Mouse (Mus musculus) hindbrain, embryonic 15.5 days (tissue): ENCODE data around the gene Zbtb43. TPM values are rescaled to one million over a fixed set of nuclear protein-coding genes. Genes with fewer than 3 reads are reported as not detected.

Experiments
- ATAC-seq: fragments of 200-750 bp; cut with Nextera tagmentation; 2 replicates; pipeline ENCODE4 v1.8.0; 2017; ENCODE audit warnings: low read depth, moderate number of reproducible peaks, moderate TSS enrichment; ENCODE audit not compliant: low FRiP score
- H3K27ac ChIP-seq: fragments of 300-500 bp; sonication (generic); replicated peaks from 2 replicates; pipeline ENCODE4 v1.5.1; 2015; ENCODE audit warnings: mild to moderate bottlenecking, inconsistent platforms
- H3K27me3 ChIP-seq: fragments of 300-500 bp; sonication (generic); 2 replicates; pipeline ENCODE4 v1.6.1; 2015; ENCODE audit warnings: control low read depth, inconsistent platforms
- H3K36me3 ChIP-seq: fragments of 300-500 bp; sonication (generic); 2 replicates; pipeline ENCODE4 v1.6.1; 2015; ENCODE audit warnings: control low read depth, inconsistent platforms
- H3K4me1 ChIP-seq: fragments of 300-500 bp; sonication (generic); replicated peaks from 2 replicates; pipeline ENCODE4 v1.6.1; 2015; ENCODE audit warnings: control low read depth, inconsistent platforms
- H3K4me2 ChIP-seq: fragments of 300-500 bp; sonication (generic); 2 replicates; pipeline ENCODE4 v1.6.1; 2015; ENCODE audit warnings: moderate library complexity, mild to moderate bottlenecking, inconsistent platforms
- H3K4me3 ChIP-seq: fragments of 300-500 bp; sonication (generic); 2 replicates; pipeline ENCODE4 v1.5.1; 2015; ENCODE audit warnings: mild to moderate bottlenecking, inconsistent platforms
- H3K9ac ChIP-seq: fragments of 300-500 bp; sonication (generic); 2 replicates; pipeline ENCODE4 v1.6.1; 2015; ENCODE audit warnings: inconsistent platforms
- H3K9me3 ChIP-seq: fragments of 300-500 bp; sonication (generic); 2 replicates; pipeline ENCODE4 v1.6.1; 2016; ENCODE audit warnings: control low read depth, inconsistent platforms
- WGBS: fragments of 180-500 bp; shearing (Covaris S2); methylation state at CpG from one replicate; pipeline ENCODE4 v1.1.7; 2015; 5-methylcytosine and 5-hydroxymethylcytosine counted together
- polyA plus RNA-seq: library from polyadenylated mRNA; unstranded; fragments of >200 nt; fragmentation: Nextera tagmentation; extraction: Ambion mirVana; gene quantifications from 2 replicates; pipeline ENCODE4 v1.2.1, GENCODE M21; 2015

The Zbtb43 gene
- polyA plus RNA-seq, 1 experiment from 2014 or later: 21.3 TPM

DNA sequence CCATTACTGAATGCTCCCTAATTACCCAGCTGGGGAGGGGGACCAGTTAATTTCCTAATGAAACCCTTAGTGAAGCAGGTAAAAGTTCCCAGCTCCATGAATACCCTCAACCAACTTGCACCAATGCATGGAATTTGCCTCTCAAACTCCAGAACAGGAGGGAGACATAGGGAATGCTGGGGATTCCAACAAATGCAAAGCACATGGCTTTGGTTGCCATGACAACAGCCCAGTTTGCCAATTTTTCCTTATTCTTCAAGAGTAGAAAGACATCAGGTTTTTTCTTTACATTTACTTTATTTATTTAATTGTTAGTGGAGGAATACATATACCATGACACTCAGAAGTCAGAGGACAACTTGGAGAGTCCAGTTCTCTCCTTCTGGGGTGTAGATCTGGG is 7.6 kb upstream of the Zbtb43 start:
- Histone ChIP-seq H3K4me2 (no peak overlapping the region), H3K4me1 (no peaks in the 10 kb centered on the region), H3K36me3 (no peaks in the 10 kb centered on the region), H3K9me3 (no peaks in the 10 kb centered on the region), H3K9ac (no peak overlapping the region), H3K27me3 (peaks cover 2% of the 10 kb centered on the region; the same call in 1 of the 2 replicates), H3K27ac (no peak overlapping the region), H3K4me3 (no peak overlapping the region)
- ATAC-seq: no peak

DNA sequence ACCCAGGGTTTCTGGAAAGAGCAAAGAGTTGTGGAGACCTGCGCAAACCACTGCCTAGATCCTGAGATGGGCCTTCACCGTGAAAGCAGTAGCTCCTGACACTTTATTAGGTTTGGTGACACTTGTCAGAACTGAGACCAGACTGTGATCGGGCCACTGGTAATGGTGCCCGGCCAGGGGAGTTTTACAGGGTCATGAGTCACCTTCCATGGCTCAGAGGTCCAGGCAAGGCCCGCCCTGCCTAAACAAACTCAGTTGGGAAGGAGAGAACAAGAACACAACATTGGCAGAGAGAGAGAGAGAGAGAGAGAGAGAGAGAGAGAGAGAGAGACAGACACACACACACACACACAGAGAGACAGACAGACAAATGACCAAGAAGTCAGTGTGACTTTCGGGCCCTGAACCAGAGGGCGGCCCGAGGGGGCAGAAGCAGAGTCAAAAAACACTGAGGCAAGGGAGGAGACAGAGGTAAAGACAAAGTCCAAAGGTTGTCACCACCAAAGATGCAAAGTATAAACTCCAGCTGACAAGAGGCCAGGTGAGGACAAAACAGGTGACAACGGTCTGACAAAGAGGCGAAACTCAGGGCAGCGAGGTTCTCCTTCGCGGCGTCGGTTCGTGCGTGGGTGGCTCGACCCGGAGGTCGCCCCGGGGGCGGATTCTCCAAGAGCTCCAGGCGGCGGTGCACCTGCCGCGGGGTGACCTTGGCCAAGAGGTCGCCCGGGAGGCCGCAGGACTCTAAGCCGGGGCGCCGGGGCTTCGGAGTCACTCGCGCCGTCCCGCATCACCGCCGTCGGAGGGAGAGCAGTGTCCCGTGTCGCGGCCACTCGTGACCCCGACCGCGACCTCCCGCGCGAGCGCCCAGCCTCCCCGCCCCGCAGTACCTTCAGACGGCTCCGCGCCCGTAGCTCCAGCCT is 553 bp downstream of the Zbtb43 start:
- Histone ChIP-seq H3K27me3 (peaks cover 2% of the 10 kb centered on the region; the same call in 1 of the 2 replicates), H3K9ac (peak overlapping the region; percentile 94), H3K4me3 (peak overlapping the region; percentile 98), H3K9me3 (no peaks in the 10 kb centered on the region), H3K4me1 (peaks cover 41% of the 10 kb centered on the region), H3K36me3 (peaks cover 2% of the 10 kb centered on the region; the same call in 1 of the 2 replicates), H3K4me2 (peak overlapping the region; percentile 86), H3K27ac (peak overlapping the region; percentile 77)
- 7% methylated on average over 56 of the region's 57 CpGs for WGBS
- peak; percentile 79 for ATAC-seq

DNA sequence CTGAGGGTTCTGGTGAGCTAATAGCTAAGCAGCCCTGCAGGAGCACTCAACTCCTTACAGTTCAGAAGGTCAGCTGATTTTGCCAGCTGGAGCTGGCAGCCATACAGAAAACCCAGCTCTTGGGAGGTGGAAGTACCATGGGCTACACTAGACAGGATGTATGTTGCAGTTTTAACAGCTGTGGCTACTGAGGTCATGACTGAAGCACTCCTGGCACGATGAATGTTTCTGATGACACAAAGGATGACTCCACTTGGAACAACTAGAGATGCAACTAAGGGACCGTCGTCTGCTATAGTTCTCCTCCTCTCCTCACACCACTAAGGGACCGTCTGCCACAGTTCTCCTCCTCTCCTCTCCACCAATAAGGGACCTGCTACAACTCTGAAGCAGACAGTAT is 2.4 kb downstream of the Zbtb43 start:
- no peaks in the 10 kb centered on the region for H3K27me3 ChIP-seq
- H3K4me3 ChIP-seq: no peak overlapping the region
- H3K9ac ChIP-seq: no peak overlapping the region
- peaks cover 15% of the 10 kb centered on the region; the same call in 1 of the 2 replicates for H3K36me3 ChIP-seq
- peaks cover 41% of the 10 kb centered on the region for H3K4me1 ChIP-seq
- no peak for ATAC-seq
- H3K4me2 ChIP-seq: no peak overlapping the region
- H3K27ac ChIP-seq: no peak overlapping the region
- WGBS: 66% methylated on average over 4 of the region's 4 CpGs
- H3K9me3 ChIP-seq: no peaks in the 10 kb centered on the region

DNA sequence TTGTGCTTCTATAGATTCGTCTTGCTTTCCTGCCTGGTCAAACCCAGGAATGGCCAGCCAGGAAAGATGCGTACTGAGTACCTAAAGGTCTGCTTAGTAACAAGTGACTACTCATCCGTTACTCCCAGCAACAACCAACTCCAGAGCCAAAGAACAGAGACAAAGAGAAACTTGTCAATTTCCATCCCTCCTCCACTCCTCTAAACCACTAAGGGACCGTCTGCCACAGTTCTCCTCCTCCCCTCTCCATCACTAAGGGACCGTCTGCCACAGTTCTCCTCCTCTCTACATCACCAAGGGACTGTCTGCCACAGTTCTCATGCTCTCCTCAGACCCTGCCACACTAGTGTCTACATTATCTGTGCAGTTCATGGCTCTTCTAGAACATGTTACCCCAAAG is 3.1 kb downstream of the Zbtb43 start:
- Histone ChIP-seq H3K27ac (no peak overlapping the region), H3K4me1 (peaks cover 41% of the 10 kb centered on the region), H3K36me3 (peaks cover 15% of the 10 kb centered on the region; the same call in 1 of the 2 replicates), H3K9me3 (no peaks in the 10 kb centered on the region), H3K4me2 (no peak overlapping the region), H3K9ac (no peak overlapping the region), H3K27me3 (no peaks in the 10 kb centered on the region), H3K4me3 (no peak overlapping the region)
- ATAC-seq: no peak
- WGBS: 41% methylated on average over 5 of the region's 5 CpGs

DNA sequence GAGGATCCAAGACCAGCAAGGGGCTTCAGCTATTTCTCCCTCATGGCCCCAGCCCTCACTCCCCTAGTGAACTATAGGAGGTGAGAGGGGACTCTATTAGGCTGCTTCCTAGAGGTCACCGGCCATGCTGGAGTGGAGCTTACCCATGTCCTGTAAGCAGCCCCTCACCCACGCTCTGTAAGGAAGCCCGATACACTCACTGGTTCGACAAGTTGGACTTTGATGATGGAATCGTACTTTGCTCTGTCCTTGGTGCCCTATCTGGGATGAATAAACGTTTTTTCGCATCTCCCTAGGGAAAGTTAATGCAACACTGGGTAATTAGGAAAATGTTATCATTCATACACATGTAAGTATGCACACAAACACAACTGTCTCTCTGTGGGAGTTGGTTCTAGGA is 6.3 kb downstream of the Zbtb43 start:
- Histone ChIP-seq H3K4me1 (peaks cover 30% of the 10 kb centered on the region), H3K27me3 (no peaks in the 10 kb centered on the region), H3K27ac (no peak overlapping the region), H3K4me3 (no peak overlapping the region), H3K9ac (no peak overlapping the region), H3K4me2 (no peak overlapping the region), H3K9me3 (no peaks in the 10 kb centered on the region), H3K36me3 (peaks cover 25% of the 10 kb centered on the region; the same call in 1 of the 2 replicates)
- 93% methylated on average over 7 of the region's 7 CpGs for WGBS
- ATAC-seq: no peak

DNA sequence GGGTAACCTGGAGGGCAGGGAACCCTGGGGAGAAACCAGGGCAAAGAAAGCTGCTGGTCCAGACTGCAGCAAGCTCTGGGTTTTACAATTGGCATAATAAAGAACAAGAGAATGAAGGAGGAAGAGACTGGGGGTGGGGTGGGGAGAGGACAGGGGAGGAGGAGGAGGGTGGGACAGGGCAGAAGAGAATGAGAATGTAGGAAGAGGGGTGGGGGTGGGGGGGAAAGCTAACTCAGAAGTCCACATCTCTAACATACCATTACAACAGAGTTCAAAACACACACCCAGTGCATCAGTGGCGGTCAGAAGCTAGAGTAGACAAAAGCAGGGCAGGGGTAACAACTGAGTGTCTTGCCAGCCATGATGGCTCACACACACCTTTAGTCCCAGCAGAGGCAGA is 7.3 kb downstream of the Zbtb43 start:
- Histone ChIP-seq H3K27me3 (no peaks in the 10 kb centered on the region), H3K27ac (no peak overlapping the region), H3K4me2 (no peak overlapping the region), H3K4me3 (no peak overlapping the region), H3K4me1 (peaks cover 20% of the 10 kb centered on the region), H3K36me3 (peaks cover 30% of the 10 kb centered on the region; the same call in 1 of the 2 replicates), H3K9me3 (no peaks in the 10 kb centered on the region), H3K9ac (no peak overlapping the region)
- ATAC-seq: no peak
- WGBS: 58% methylated on average over 1 of the region's 1 CpGs

DNA sequence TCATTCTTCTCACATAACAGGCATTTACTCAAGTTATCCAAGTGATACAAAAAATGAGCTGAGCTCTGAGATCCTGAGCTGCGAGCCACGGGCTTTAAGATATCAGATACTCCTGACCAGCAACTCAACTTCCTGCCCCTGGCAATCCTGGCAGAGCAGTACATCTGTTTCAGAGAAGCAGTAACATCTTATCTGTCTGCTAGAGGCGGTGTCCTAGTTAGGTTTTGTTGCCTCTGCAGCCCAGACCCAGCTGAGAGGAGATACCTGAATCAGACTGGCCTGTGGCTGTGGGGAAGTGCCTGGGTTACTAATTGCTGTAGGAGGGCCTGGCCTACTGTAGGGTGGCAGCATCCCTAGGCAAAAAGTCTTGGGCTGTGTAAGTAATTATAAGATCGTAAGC is 8.7 kb downstream of the Zbtb43 start:
- no peaks in the 10 kb centered on the region for H3K9me3 ChIP-seq
- no peak overlapping the region for H3K4me3 ChIP-seq
- peaks cover 39% of the 10 kb centered on the region for H3K36me3 ChIP-seq
- H3K4me1 ChIP-seq: 0 out of 2 replicates have a peak, but pooled peaks cover 6% of the 10 kb centered on the region
- no peak for ATAC-seq
- H3K9ac ChIP-seq: no peak overlapping the region
- H3K27ac ChIP-seq: no peak overlapping the region
- no peak overlapping the region for H3K4me2 ChIP-seq
- 91% methylated on average over 4 of the region's 4 CpGs for WGBS
- no peaks in the 10 kb centered on the region for H3K27me3 ChIP-seq

DNA sequence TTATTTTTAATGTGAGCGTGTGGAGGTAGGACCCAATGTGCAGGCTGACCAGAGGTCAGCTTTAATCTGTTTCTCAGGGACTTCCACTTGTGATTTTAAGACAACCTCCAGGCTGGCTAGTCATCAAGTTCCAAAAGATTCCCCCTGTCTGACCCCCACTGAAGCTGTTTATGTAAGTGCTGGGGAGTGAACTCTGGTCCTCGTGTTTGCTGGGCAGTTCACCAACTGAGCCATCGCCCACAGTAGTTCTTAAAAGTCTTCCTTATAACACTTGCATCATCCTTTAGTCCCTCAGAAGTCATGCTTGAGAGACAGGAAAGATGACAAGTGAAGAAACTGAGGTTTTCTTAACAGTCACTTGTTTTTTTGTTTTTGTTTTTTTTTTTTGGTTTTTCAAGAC is 11.7 kb downstream of the Zbtb43 start:
- Histone ChIP-seq H3K27ac (no peak overlapping the region), H3K4me3 (no peak overlapping the region), H3K4me2 (no peak overlapping the region), H3K27me3 (no peaks in the 10 kb centered on the region), H3K9me3 (no peaks in the 10 kb centered on the region), H3K4me1 (no peaks in the 10 kb centered on the region), H3K36me3 (peaks cover 53% of the 10 kb centered on the region), H3K9ac (no peak overlapping the region)
- 90% methylated on average over 3 of the region's 3 CpGs for WGBS
- no peak for ATAC-seq

DNA sequence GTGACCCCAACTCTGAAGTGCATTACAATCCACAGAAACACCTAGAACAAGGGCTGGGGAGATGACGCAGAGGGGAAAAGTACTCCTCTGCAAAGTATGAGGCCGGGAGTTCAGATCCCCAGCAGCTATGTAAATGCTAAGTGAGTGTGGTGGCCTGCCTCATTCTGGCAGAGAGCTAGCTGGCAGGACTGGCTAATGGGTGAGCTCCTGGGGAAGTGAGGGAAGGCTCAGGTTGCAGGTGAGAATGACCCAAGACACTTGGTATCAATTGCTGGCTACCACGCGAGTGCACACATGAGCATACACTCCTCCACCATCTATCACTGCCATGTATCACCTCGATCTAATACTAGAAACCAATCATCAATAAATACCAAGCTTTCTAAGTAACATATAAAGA is 12.1 kb downstream of the Zbtb43 start:
- no peaks in the 10 kb centered on the region for H3K4me1 ChIP-seq
- H3K27me3 ChIP-seq: no peaks in the 10 kb centered on the region
- H3K36me3 ChIP-seq: peaks cover 51% of the 10 kb centered on the region
- H3K9ac ChIP-seq: no peak overlapping the region
- ATAC-seq: no peak
- no peak overlapping the region for H3K4me2 ChIP-seq
- H3K9me3 ChIP-seq: no peaks in the 10 kb centered on the region
- no peak overlapping the region for H3K27ac ChIP-seq
- H3K4me3 ChIP-seq: no peak overlapping the region
- 95% methylated on average over 5 of the region's 5 CpGs for WGBS

DNA sequence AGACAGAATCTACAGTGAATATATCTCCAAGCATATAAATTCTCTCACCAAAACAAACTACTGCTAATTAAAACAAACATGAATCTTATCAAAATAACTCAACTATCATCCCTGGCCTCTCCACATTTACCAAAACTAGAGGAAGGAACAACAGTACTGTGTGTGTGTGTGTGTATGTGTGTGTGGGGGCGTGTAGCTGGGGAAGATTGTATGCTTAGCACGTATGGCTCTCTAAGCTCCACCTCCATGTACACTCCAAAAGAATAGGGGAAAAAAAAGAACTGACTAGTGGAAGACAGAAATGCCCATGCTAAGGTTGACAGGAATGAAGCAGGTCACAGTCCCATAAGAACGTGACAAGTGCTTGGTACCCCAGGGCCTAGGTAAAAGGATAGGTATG is 13.0 kb downstream of the Zbtb43 start:
- peaks cover 55% of the 10 kb centered on the region for H3K36me3 ChIP-seq

DNA sequence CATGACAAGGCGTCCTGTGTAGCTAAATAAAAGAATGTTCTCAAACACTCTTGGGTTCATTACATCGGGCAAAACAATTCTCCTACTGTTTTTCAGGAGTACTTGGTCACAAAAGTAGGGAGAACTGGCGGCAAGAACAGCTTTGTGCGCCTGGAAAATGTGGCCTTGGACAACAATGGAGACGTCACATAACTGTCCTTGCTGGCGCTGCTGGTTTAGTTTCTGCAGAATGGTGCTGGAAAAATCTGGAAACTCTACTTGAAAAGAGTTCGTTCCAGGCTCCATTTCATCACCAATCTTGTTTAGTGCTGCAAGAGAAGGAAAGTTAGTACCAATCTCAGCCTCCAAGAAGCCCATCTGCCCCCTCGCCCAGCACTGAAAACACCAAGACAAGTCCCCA is 13.5 kb downstream of the Zbtb43 start:
- peaks cover 56% of the 10 kb centered on the region for H3K36me3 ChIP-seq
- no peaks in the 10 kb centered on the region for H3K9me3 ChIP-seq
- WGBS: 85% methylated on average over 8 of the region's 8 CpGs
- ATAC-seq: no peak
- no peaks in the 10 kb centered on the region for H3K4me1 ChIP-seq
- H3K27me3 ChIP-seq: no peaks in the 10 kb centered on the region
- H3K4me3 ChIP-seq: no peak overlapping the region
- no peak overlapping the region for H3K4me2 ChIP-seq
- H3K9ac ChIP-seq: no peak overlapping the region
- H3K27ac ChIP-seq: no peak overlapping the region

More for the DNA sequence above, 13.0 kb downstream of the Zbtb43 start:
- no peak overlapping the region for H3K9ac ChIP-seq
- H3K9me3 ChIP-seq: no peaks in the 10 kb centered on the region
- no peak overlapping the region for H3K27ac ChIP-seq
- WGBS: 79% methylated on average over 3 of the region's 3 CpGs
- H3K4me2 ChIP-seq: no peak overlapping the region
- no peak for ATAC-seq
- no peaks in the 10 kb centered on the region for H3K4me1 ChIP-seq
- H3K27me3 ChIP-seq: no peaks in the 10 kb centered on the region
- no peak overlapping the region for H3K4me3 ChIP-seq

DNA sequence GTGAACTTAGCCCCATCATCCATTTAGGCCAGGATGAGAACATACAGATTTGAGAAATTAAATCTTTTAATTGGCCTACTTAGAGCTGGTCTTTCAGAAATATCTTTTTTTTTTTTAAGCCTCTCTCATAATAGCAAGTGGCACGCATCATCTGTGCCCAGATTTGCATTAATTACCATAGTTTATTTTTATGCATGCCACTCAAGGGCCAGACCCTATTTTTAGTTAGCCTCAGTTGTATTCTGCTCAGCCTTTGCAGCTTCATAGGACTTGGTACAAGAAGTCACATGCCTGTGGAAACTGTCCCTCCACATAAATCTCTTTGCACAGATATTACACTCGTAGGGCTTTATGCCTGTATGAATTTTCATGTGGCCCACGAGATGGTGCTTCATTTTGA is 14.9 kb downstream of the Zbtb43 start:
- no peaks in the 10 kb centered on the region for H3K27me3 ChIP-seq
- H3K36me3 ChIP-seq: peaks cover 51% of the 10 kb centered on the region
- H3K4me2 ChIP-seq: no peak overlapping the region
- ATAC-seq: no peak
- no peak overlapping the region for H3K4me3 ChIP-seq
- no peak overlapping the region for H3K9ac ChIP-seq
- WGBS: 87% methylated on average over 3 of the region's 3 CpGs
- H3K9me3 ChIP-seq: no peaks in the 10 kb centered on the region
- H3K27ac ChIP-seq: no peak overlapping the region
- no peaks in the 10 kb centered on the region for H3K4me1 ChIP-seq
